Comparison of ENCODE assay signal across 12 mouse cellular contexts in the genomic region with DNA sequence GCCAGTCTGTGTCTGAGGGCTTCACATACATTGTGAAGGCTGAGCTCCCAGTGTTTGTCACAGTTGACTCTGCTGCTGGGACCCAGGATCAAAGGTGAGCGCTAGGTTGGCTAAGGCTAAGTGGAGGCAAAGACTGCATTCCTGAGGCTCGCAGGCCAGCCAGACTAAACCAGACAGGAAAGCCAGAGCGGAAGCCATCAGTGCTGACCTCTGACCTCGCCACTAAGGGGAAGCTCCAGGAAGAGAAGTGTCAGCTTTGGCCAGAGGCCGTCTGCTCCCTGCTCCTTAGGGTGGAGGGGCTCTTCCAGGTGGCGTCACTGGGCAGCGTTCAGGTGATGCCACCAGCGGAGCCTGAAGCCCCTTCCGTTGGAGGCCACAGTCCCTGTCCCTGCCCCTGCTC. TPM values are rescaled to one million over a fixed set of nuclear protein-coding genes. Genes with fewer than 3 reads are reported as not detected.
DNase-seq lines count a peak whose midpoint lies in the region; ATAC-seq and TF ChIP-seq lines count a peak whose summit lies in the region.
"Had no signal": no experiment of that assay in that cellular context is flagged by ENCODE, and none has a peak within 500 bp of the region (broad histone marks: within the 10 kb centered on the region; RNA-seq: fewer than 3 reads in every experiment).

No protein-coding gene starts in this region.

- H3K9me3 ChIP-seq in midbrain, embryonic 10.5 days (replicated peaks): no peaks in the 10 kb centered on the region
- no peaks in the 10 kb centered on the region for H3K9me3 ChIP-seq in midbrain, embryonic 11.5 days (ENCODE audit: control insufficient read depth, low read length)
- H3K9me3 ChIP-seq in kidney, embryonic 16.5 days (ENCODE audit: low read length): no peaks in the 10 kb centered on the region

- H3K4me2 ChIP-seq in midbrain, embryonic 11.5 days: no peak overlapping the region
- H3K4me2 ChIP-seq in kidney, embryonic 16.5 days (replicated peaks; ENCODE audit: low read depth, low read length): no peak overlapping the region

- ATAC-seq in midbrain, embryonic 11.5 days (ENCODE audit: low FRiP score): no peak
- peak; percentile 10; the same call in 1 of the 2 replicates for ATAC-seq in kidney, embryonic 16.5 days (ENCODE audit: low FRiP score, low TSS enrichment)

- H3K36me3 ChIP-seq in midbrain, embryonic 10.5 days: peaks cover 100% of the 10 kb centered on the region
- peaks cover 54% of the 10 kb centered on the region for H3K36me3 ChIP-seq in midbrain, embryonic 11.5 days (ENCODE audit: control insufficient read depth, insufficient read depth, low read length)
- H3K36me3 ChIP-seq in kidney, embryonic 16.5 days (ENCODE audit: insufficient read depth, low read length): peaks cover 93% of the 10 kb centered on the region

- no peak overlapping the region for H3K9ac ChIP-seq in midbrain, embryonic 11.5 days (ENCODE audit: low read length)
- no peak overlapping the region for H3K9ac ChIP-seq in kidney, embryonic 16.5 days (replicated peaks; ENCODE audit: low read length)

- no peaks in the 10 kb centered on the region for H3K27me3 ChIP-seq in midbrain, embryonic 10.5 days (ENCODE audit: low read depth, poor library complexity, severe bottlenecking)
- H3K27me3 ChIP-seq in midbrain, embryonic 11.5 days (ENCODE audit: control insufficient read depth, insufficient read depth, low read length): no peaks in the 10 kb centered on the region
- H3K27me3 ChIP-seq in kidney, embryonic 16.5 days (ENCODE audit: insufficient read depth, low read length): no peaks in the 10 kb centered on the region

- H3K4me3 ChIP-seq in gastrocnemius, adult 2 months: no peak overlapping the region
- H3K4me3 ChIP-seq in midbrain, embryonic 10.5 days: no peak overlapping the region
- no peak overlapping the region for H3K4me3 ChIP-seq in midbrain, embryonic 11.5 days (ENCODE audit: low read depth, low read length)
- H3K4me3 ChIP-seq in kidney, embryonic 16.5 days (ENCODE audit: low read length): no peak overlapping the region

- TF ChIP-seq CTCF in gastrocnemius, adult 2 months (IDR thresholded peaks at IDR 0.05): no peak

- intact Hi-C loops in gastrocnemius, adult 2 months (cut with DNase I): no loop called here

- 54% methylated on average over 9 of the region's 9 CpGs for WGBS in midbrain, embryonic 10.5 days
- 47% methylated on average over 9 of the region's 9 CpGs for WGBS in midbrain, embryonic 11.5 days
- WGBS in kidney, embryonic 16.5 days: 51% methylated on average over 9 of the region's 9 CpGs

- peak; percentile 20 for DNase-seq in gastrocnemius, adult 2 months
- DNase-seq in gastrocnemius, adult 8-10 months (ENCODE audit: low spot score in 2 of 2): no peak
- DNase-seq in midbrain, embryonic 10.5 days (ENCODE audit: low spot score): peak; percentile 46
- DNase-seq in midbrain, embryonic 11.5 days (ENCODE audit: low spot score, missing footprints): no peak
- DNase-seq in yolk sac, embryonic 10.5 days (ENCODE audit: low spot score): peak; percentile 90
- no peak for DNase-seq in ovary, postnatal 36 days (ENCODE audit: low spot score)
- no peak for DNase-seq in cerebellum, postnatal 25 days
- DNase-seq: adrenal gland, postnatal 10 days; cerebellum, adult 11 months; lung, postnatal 14 days; thymus, adult 18-20 months had no signal

- peaks cover 65% of the 10 kb centered on the region for H3K4me1 ChIP-seq in midbrain, embryonic 10.5 days
- H3K4me1 ChIP-seq in midbrain, embryonic 11.5 days (ENCODE audit: control insufficient read depth, insufficient read depth, low read length): peaks cover 4% of the 10 kb centered on the region; the same call in 1 of the 2 replicates
- peaks cover 35% of the 10 kb centered on the region for H3K4me1 ChIP-seq in kidney, embryonic 16.5 days (ENCODE audit: insufficient read depth, low read length)

- H3K27ac ChIP-seq in gastrocnemius, adult 2 months: no peak overlapping the region
- H3K27ac ChIP-seq in midbrain, embryonic 10.5 days (replicated peaks): no peak overlapping the region
- no peak overlapping the region for H3K27ac ChIP-seq in midbrain, embryonic 11.5 days (ENCODE audit: low read depth, low read length)
- no peak overlapping the region for H3K27ac ChIP-seq in kidney, embryonic 16.5 days (ENCODE audit: low read length)

RNA-seq across cellular contexts. Expression of a gene that starts 13.3 kb away (rescaled TPM):
- total RNA-seq in gastrocnemius, adult 2 months (2021): under 1 TPM; 0.36 to 0.67 TPM
- under 1 TPM in 3 of 4 experiments, not detected in 1; 0.09 to 0.43 (median 0.36) TPM for total RNA-seq in gastrocnemius, adult 8-10 months (2022)
- polyA plus RNA-seq in midbrain, embryonic 10.5 days (2016; fragmentation: Nextera tagmentation; extraction: Ambion mirVana): 162 and 192 TPM in 2 replicates
- 113 and 120 TPM in 2 replicates for polyA plus RNA-seq in midbrain, embryonic 11.5 days (2014; fragmentation: Nextera tagmentation; extraction: Ambion mirVana)
- 114 and 117 TPM in 2 replicates for polyA plus RNA-seq in kidney, embryonic 16.5 days (2015; fragmentation: Nextera tagmentation; extraction: Ambion mirVana)

Comparison
In these comparisons a context has a peak if more than half of its experiments do, and no peak if none do; other contexts are left out.
1. DNase-seq: peak in gastrocnemius, adult 2 months (single experiment), midbrain, embryonic 10.5 days (single experiment) and yolk sac, embryonic 10.5 days (single experiment); none in gastrocnemius, adult 8-10 months (0 of 2), midbrain, embryonic 11.5 days (single experiment), ovary, postnatal 36 days (single experiment) and cerebellum, postnatal 25 days (0 of 2).